In genomic region chr9:106115801-106116424, GRCm38 (mm10) we compare ENCODE assay signal across 11 mouse cellular contexts. TPM values are rescaled to one million over a fixed set of nuclear protein-coding genes. Genes with fewer than 3 reads are reported as not detected.
A peak's percentile ranks its signal among the peaks of the same experiment; 100 is the strongest.
DNase-seq lines count a peak whose midpoint lies in the region; ATAC-seq and TF ChIP-seq lines count a peak whose summit lies in the region.
"Had no signal": no experiment of that assay in that cellular context is flagged by ENCODE, and none has a peak within 500 bp of the region (broad histone marks: within the 10 kb centered on the region; RNA-seq: fewer than 3 reads in every experiment).

No protein-coding gene starts in this region.

- no peaks in the 10 kb centered on the region for H3K9me3 ChIP-seq in forebrain, embryonic 14.5 days (replicated peaks; ENCODE audit: control insufficient read depth, low read length)
- peaks cover 3% of the 10 kb centered on the region; the same call in 1 of the 2 replicates for H3K9me3 ChIP-seq in midbrain, embryonic 10.5 days (replicated peaks)

- DNase-seq in ES-CJ7 (ENCODE audit: low read depth, low spot score) (peak; percentile 37), ZHBTc4 (ENCODE audit: low read depth, low spot score) (peak; percentile 62)
- DNase-seq in forebrain, embryonic 14.5 days (ENCODE audit: low spot score) = peak; percentile 83
- no peak for DNase-seq in midbrain, embryonic 10.5 days (ENCODE audit: low spot score)
- no peak for DNase-seq in kidney, adult 2 months
- no peak for DNase-seq in layer of hippocampus, postnatal 14 days (ENCODE audit: low spot score in 2 of 2)
- DNase-seq in lung, postnatal 10 days = no peak
- DNase-seq: cerebellum, adult 8-10 months; kidney, postnatal 36 days had no signal

- 0 out of 2 replicates have a peak overlapping the region, but pooled peaks have one; percentile 16 for H3K4me3 ChIP-seq in forebrain, embryonic 14.5 days (ENCODE audit: low read depth, low read length)
- H3K4me3 ChIP-seq in midbrain, embryonic 10.5 days = 0 out of 2 replicates have a peak overlapping the region, but pooled peaks have one; percentile 4
- no peak overlapping the region for H3K4me3 ChIP-seq in kidney, adult 2 months (ENCODE audit: insufficient read depth, low read depth, low read length)
- H3K4me3 ChIP-seq: erythroblast, embryonic 14.5 days; liver, embryonic 15.5 days had no signal

- peaks cover 9% of the 10 kb centered on the region; the same call in 1 of the 2 replicates for H3K4me1 ChIP-seq in forebrain, embryonic 14.5 days (ENCODE audit: control insufficient read depth, insufficient read depth, low read length)
- H3K4me1 ChIP-seq in midbrain, embryonic 10.5 days = peaks cover 38% of the 10 kb centered on the region
- no peaks in the 10 kb centered on the region for H3K4me1 ChIP-seq in kidney, adult 2 months (ENCODE audit: control insufficient read depth, insufficient read depth, low read length)
- H3K4me1 ChIP-seq: liver, embryonic 15.5 days had no signal

- H3K4me2 ChIP-seq in forebrain, embryonic 14.5 days (ENCODE audit: low read length) = peak overlapping the region; percentile 45
- H3K4me2 ChIP-seq: liver, embryonic 15.5 days had no signal

- peak; percentile 75 for ATAC-seq in forebrain, embryonic 14.5 days

- no peak for TF ChIP-seq CTCF in kidney, adult 2 months (conservative IDR thresholded peaks at IDR 0.05; ENCODE audit: insufficient read depth, insufficient read length, low read depth, low read length)

- H3K9ac ChIP-seq in forebrain, embryonic 14.5 days (ENCODE audit: low read length) = peak overlapping the region; percentile 33
- H3K9ac ChIP-seq: liver, embryonic 15.5 days had no signal

- no peaks in the 10 kb centered on the region for H3K36me3 ChIP-seq in forebrain, embryonic 14.5 days (ENCODE audit: control insufficient read depth, insufficient read depth, low read length)
- no peaks in the 10 kb centered on the region for H3K36me3 ChIP-seq in midbrain, embryonic 10.5 days
- no peaks in the 10 kb centered on the region for H3K36me3 ChIP-seq in kidney, adult 2 months (ENCODE audit: control insufficient read depth, insufficient read depth, low read length)
- H3K36me3 ChIP-seq: liver, embryonic 15.5 days had no signal

- WGBS in forebrain, embryonic 14.5 days = 4% methylated on average over 13 of the region's 13 CpGs
- WGBS in midbrain, embryonic 10.5 days = 47% methylated on average over 13 of the region's 13 CpGs
- 37% methylated on average over 13 of the region's 13 CpGs for WGBS in kidney, adult 2 months

- H3K27ac ChIP-seq in forebrain, embryonic 14.5 days (ENCODE audit: low read depth, low read length) = peak overlapping the region; percentile 44; the same call in 1 of the 2 replicates
- peak overlapping the region; percentile 63 for H3K27ac ChIP-seq in midbrain, embryonic 10.5 days (replicated peaks)
- H3K27ac ChIP-seq in kidney, adult 2 months (ENCODE audit: insufficient read depth, low read depth, low read length) = no peak overlapping the region
- H3K27ac ChIP-seq: liver, embryonic 15.5 days had no signal

- no peak for TF ChIP-seq POLR2A in kidney, adult 2 months (IDR thresholded peaks at IDR 0.05; ENCODE audit: low read depth, low read length)

- H3K27me3 ChIP-seq in forebrain, embryonic 14.5 days (replicated peaks; ENCODE audit: control insufficient read depth, insufficient read depth, low read length) = no peaks in the 10 kb centered on the region
- H3K27me3 ChIP-seq in midbrain, embryonic 10.5 days (ENCODE audit: low read depth, poor library complexity, severe bottlenecking) = no peaks in the 10 kb centered on the region
- no peaks in the 10 kb centered on the region for H3K27me3 ChIP-seq in kidney, adult 2 months (replicated peaks; ENCODE audit: control insufficient read depth, insufficient read depth, low read length)
- H3K27me3 ChIP-seq: liver, embryonic 15.5 days had no signal

RNA-seq across cellular contexts. Expression of gene Col6a4, which starts 19.3 kb away (rescaled TPM):
- 0.22 and 0.66 TPM in 2 replicates for polyA plus RNA-seq in forebrain, embryonic 14.5 days (2014; fragmentation: Nextera tagmentation; extraction: Ambion mirVana)
- 0.06 and 0.10 TPM in 2 replicates for polyA plus RNA-seq in midbrain, embryonic 10.5 days (2016; fragmentation: Nextera tagmentation; extraction: Ambion mirVana)
- polyA plus RNA-seq in kidney, adult 2 months (2012; rRNA removed) = 0.59 and 0.62 TPM in 2 replicates
- under 1 TPM; 0.69 to 0.98 TPM for total RNA-seq in layer of hippocampus, postnatal 14 days (2021)
- polyA plus RNA-seq: erythroblast, embryonic 14.5 days; liver, embryonic 15.5 days had no signal

RNA-seq across cellular contexts. Expression of gene Glyctk, which starts 42.0 kb away (rescaled TPM):
- 2.3 TPM in 2 replicates for polyA plus RNA-seq in forebrain, embryonic 14.5 days (2014; fragmentation: Nextera tagmentation; extraction: Ambion mirVana)
- polyA plus RNA-seq in midbrain, embryonic 10.5 days (2016; fragmentation: Nextera tagmentation; extraction: Ambion mirVana) = 5.0 and 8.4 TPM in 2 replicates
- 168 and 212 TPM in 2 replicates for polyA plus RNA-seq in kidney, adult 2 months (2012; rRNA removed)
- 1 to 10 TPM; 3.2 to 6.0 TPM for total RNA-seq in layer of hippocampus, postnatal 14 days (2021)

RNA-seq across cellular contexts. Expression of gene Wdr82, which starts 54.8 kb away (rescaled TPM):
- 54.7 and 56.4 TPM in 2 replicates for polyA plus RNA-seq in forebrain, embryonic 14.5 days (2014; fragmentation: Nextera tagmentation; extraction: Ambion mirVana)
- 23.4 and 29.3 TPM in 2 replicates for polyA plus RNA-seq in midbrain, embryonic 10.5 days (2016; fragmentation: Nextera tagmentation; extraction: Ambion mirVana)
- 37.6 and 38.9 TPM in 2 replicates for polyA plus RNA-seq in kidney, adult 2 months (2012; rRNA removed)
- total RNA-seq in layer of hippocampus, postnatal 14 days (2021) = 100 to 1,000 TPM; 138 to 146 TPM

Comparison
In these comparisons a context has a peak if more than half of its experiments do, and no peak if none do; other contexts are left out.
1. DNase-seq: peak in ES-CJ7 (single experiment), ZHBTc4 (single experiment) and forebrain, embryonic 14.5 days (single experiment); none in midbrain, embryonic 10.5 days (single experiment), kidney, adult 2 months (single experiment), layer of hippocampus, postnatal 14 days (0 of 2) and lung, postnatal 10 days (single experiment).
2. RNA of gene Glyctk, which starts 42.0 kb away (polyA plus RNA-seq): 168 to 212 TPM in kidney, adult 2 months; 5.0 to 8.4 TPM in midbrain, embryonic 10.5 days and 2.3 TPM in forebrain, embryonic 14.5 days; every median in the first group is over 10 times any median in the second.